Mouse (Mus musculus) liver, embryonic 14 days (tissue): ENCODE results near the gene Upp2. TPM values are rescaled to one million over a fixed set of nuclear protein-coding genes. Genes with fewer than 3 reads are reported as not detected.

Source experiments
- polyA plus RNA-seq: library from polyadenylated mRNA; depleted of rRNA; stranded (reverse); fragments of >200 nt; gene quantifications from 2 replicates; pipeline ENCODE4 v1.2.3, GENCODE M21; 2012; rRNA removed

Upp2 gene
- 1.3 and 1.5 TPM in 2 replicates for polyA plus RNA-seq

GRCm38 (mm10) chr2:58567066-58567810, at the start of gene Upp2, which contains the start of gene Acvr1:
Upp2 (plus strand) TSS chr2:58567298.
Acvr1 (minus strand) TSS chr2:58567157.

Other genes starting within 250 kb of the Upp2 start
- 0.01 TPM in 2 replicates for gene Acvr1c, start 209.4 kb upstream of the Upp2 start, polyA plus RNA-seq
- gene Gm17409, start 97.2 kb upstream of the Upp2 start, polyA plus RNA-seq, result not detected in 2 replicates
- gene Acvr1, start 141 bp upstream of the Upp2 start, polyA plus RNA-seq, result 3.5 and 4.4 TPM in 2 replicates